Mouse (Mus musculus) Patski (cell line): ENCODE data around the gene Rnf182. TPM values are rescaled to one million over a fixed set of nuclear protein-coding genes. Genes with fewer than 3 reads are reported as not detected.

Source experiments
- ATAC-seq: fragments of 100-300 bp; one replicate; pipeline ENCODE4 v1.8.0; 2021
- CTCF ChIA-PET: fragments of 350-600 bp; sonication (Branson Sonifier 250); formaldehyde crosslinking; loops from one replicate; lab custom pipeline; 2022; ENCODE audit warnings: inconsistent platforms; lab: Charles Lee
- POLR2A ChIA-PET: fragments of 350-600 bp; sonication (Branson Sonifier 250); formaldehyde crosslinking; loops from one replicate; lab custom pipeline; 2022; ENCODE audit warnings: antibody characterized with exemption, inconsistent platforms; lab: Charles Lee
- DNase-seq: peaks from one replicate; pipeline ENCODE4 v3.0.0-alpha.2; 2011; ENCODE audit warnings: low read depth, low spot score
- H3K27me3 ChIP-seq: fragments of 371-371 bp; one replicate; pipeline ENCODE4 v1.5.1; 2021
- CTCF ChIP-seq: fragments of 100-300 bp; IDR thresholded peaks from one replicate; pipeline ENCODE4 v1.5.1; 2021
- in situ Hi-C: fragments of 300-500 bp; cut with MboI; formaldehyde crosslinking; loops from 3 replicates; pipeline ENCODE4 v1.11.1; 2018; ENCODE audit warnings: low pct_unique_long_range_greater_than_20kb, mixed read lengths
- polyA plus RNA-seq: library from polyadenylated mRNA; unstranded; gene quantifications from one replicate; pipeline ENCODE4 v1.2.3, GENCODE M21; 2021

The Rnf182 gene
- polyA plus RNA-seq, 1 experiment from 2014 or later: 2.3 TPM

DNA sequence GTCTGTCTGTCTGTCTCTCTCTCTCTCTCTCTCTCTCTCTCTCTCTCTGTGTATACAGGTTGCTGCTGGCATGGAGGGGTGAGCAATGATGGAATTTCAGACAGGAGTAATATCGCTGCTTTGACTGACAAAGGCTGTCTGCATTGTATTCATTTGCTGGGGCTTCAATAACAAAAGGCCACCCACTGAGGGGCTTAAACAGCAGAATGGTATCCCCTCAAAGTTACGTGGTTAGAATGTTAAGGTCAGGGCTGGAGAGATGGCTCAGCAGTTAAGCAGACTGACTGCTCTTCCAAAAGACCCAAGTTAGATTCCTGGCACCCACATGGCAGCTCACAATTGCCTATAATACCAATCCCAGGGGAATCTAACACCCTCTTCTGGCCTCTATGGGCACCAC is 30.2 kb upstream of the Rnf182 start:
- in situ Hi-C loops: no loop called here
- H3K27me3 ChIP-seq: no peaks in the 10 kb centered on the region
- DNase-seq: no peak
- POLR2A ChIA-PET: no interaction called here
- no peak for TF ChIP-seq CTCF
- ATAC-seq: no peak
- CTCF ChIA-PET: no interaction called here

DNA sequence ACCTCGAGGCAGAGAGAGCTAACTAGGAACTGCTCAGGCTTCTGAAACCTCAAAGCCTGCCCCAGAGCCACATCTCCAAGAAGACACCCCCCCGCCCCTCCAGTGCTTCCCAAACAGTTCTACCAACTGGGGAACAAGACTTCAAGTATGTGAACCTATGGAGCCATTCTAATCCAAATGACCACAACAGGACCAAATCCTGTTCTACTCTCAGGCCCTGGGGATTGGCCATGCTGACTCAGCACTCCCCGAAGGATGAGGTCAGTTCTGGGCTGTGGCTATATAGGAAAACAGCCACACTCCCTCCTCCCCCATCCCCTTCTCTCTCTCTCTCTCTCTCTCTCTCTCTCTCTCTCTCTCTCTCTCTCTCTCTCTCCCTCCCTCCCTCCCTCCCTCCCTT is 28.5 kb upstream of the Rnf182 start:
- CTCF ChIA-PET: no interaction called here
- POLR2A ChIA-PET: no interaction called here
- H3K27me3 ChIP-seq: no peaks in the 10 kb centered on the region
- DNase-seq (no peak), ATAC-seq (no peak)
- TF ChIP-seq CTCF: no peak
- in situ Hi-C loops: no loop called here

GRCm38 (mm10) chr13:43587844-43588840 is 27.4 kb upstream of the Rnf182 start:
- TF ChIP-seq CTCF: no peak
- in situ Hi-C loops: no loop called here
- no peak for ATAC-seq
- ChIA-PET CTCF (interaction anchor here (1.3 kb wide), 1 partner anchor 143 kb away, joined by 3 read pairs; no protein-coding TSS in a partner anchor), POLR2A (no interaction called here)
- no peak for DNase-seq
- no peaks in the 10 kb centered on the region for H3K27me3 ChIP-seq

DNA sequence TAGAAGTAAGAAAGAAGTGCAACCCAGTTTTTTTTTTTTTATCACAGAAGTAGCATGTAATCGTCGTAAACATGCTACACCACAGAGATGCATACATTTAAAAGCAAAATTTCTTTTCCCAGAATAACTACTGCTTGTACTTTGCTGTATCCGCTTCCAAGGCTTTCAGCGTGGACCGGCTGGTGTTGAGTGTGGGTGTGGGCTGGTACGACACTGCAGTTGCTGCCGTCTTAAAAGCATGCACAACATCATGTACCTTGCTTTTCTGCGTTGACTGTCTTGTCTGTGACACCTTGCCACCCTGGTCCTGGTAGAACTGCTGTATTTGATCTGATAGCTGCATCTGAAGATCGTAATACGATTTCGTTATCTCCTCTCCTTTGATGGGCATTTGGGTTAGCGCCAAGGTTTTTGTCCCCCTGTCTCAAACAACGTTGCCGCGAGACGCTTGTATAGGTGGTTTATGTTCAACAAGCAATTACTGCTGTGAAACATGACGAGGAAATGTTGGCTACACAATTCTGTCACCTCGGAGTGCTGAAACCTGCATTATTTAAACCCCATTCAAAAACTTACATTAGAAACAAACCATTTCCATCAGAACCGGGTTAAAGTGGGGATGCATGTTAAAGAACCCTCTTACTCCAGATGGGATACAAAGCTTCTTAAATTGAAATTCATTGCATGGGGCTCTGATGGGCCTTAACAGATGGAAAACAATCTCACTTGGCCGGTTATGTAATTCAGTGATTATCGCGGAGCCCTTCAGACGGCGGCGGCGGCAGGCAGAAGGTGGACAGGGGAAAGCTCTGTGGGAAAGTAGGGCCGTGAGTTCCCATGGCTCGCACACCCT is 23.5 kb upstream of the Rnf182 start:
- no peak for ATAC-seq
- ChIA-PET POLR2A (no interaction called here), CTCF (interaction anchor here (0.6 to 1.2 kb wide), 2 partner anchors 134 to 147 kb away, joined by 3 read pairs; no protein-coding TSS in a partner anchor)
- no peaks in the 10 kb centered on the region for H3K27me3 ChIP-seq
- in situ Hi-C loops: no loop called here
- no peak for TF ChIP-seq CTCF
- no peak for DNase-seq

DNA sequence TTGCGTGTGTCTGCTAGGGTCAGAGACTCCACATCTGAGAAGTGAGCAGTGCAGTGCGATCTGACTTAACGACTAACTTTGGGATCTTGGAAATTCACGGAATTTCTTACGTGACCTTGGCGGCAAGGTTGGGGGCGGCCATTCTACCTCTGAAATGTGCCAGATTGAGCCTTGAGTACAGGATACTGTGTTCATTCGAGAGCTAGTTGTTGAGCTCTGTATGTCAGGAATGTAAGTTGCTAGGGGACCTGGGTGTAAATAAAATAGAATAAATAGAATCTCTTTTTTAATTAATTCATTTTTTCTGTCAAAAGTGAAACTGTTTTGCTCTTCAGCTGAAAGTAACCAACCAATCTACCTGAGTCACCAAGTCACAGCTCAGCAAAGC is 22.8 kb upstream of the Rnf182 start:
- ChIA-PET CTCF (interaction anchor here (0.6 to 1.2 kb wide), 2 partner anchors 133 to 146 kb away, joined by 3 read pairs; no protein-coding TSS in a partner anchor), POLR2A (interaction anchor here (0.7 kb wide), 1 partner anchor 107 kb away, joined by 4 read pairs; no protein-coding TSS in a partner anchor)
- H3K27me3 ChIP-seq: no peaks in the 10 kb centered on the region
- in situ Hi-C loops: no loop called here
- no peak for TF ChIP-seq CTCF
- no peak for DNase-seq
- ATAC-seq: no peak

GRCm38 (mm10) chr13:43595896-43596295 is 19.6 kb upstream of the Rnf182 start:
- peak; percentile 93 for TF ChIP-seq CTCF
- ATAC-seq (no peak), DNase-seq (no peak)
- H3K27me3 ChIP-seq: no peaks in the 10 kb centered on the region
- POLR2A ChIA-PET: no interaction called here
- in situ Hi-C loops: loop anchor here (5.0 kb wide), 1 partner anchor 131 kb away; no protein-coding TSS in a partner anchor
- CTCF ChIA-PET: interaction anchor here (0.6 to 1.4 kb wide), 8 partner anchors 114 to 144 kb away, joined by 3 to 6 read pairs (median 3); no protein-coding TSS in a partner anchor

- ATAC-seq: no peak
- TF ChIP-seq CTCF: no peak
- ChIA-PET POLR2A (no interaction called here), CTCF (no interaction called here)
- DNase-seq: no peak
- in situ Hi-C loops: no loop called here
- no peaks in the 10 kb centered on the region for H3K27me3 ChIP-seq
These were observed 14.5 kb upstream of the Rnf182 start for GRCm38 (mm10) chr13:43600967-43601366.

DNA sequence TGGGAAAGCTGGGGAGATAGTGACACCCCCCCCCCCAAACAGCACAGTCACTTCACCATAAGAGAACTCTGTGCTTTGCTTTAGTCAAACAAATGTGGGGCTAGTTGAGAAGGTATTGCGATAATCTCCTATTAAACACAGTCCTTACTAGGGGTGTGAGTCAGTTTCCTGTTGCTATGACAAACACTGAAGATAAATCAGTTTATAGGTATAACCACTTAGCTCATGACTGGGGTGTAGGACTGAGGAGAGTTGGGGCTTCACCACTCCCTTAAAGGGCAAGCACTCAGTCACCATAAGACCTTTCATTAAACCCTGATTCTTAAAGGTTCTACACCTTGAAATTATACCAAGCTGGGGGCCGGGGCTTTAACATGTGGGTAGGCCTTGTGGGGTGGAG is 13.1 kb upstream of the Rnf182 start:
- POLR2A ChIA-PET: no interaction called here
- H3K27me3 ChIP-seq: no peaks in the 10 kb centered on the region
- in situ Hi-C loops: no loop called here
- TF ChIP-seq CTCF: no peak
- CTCF ChIA-PET: no interaction called here
- DNase-seq: no peak
- ATAC-seq: no peak

DNA sequence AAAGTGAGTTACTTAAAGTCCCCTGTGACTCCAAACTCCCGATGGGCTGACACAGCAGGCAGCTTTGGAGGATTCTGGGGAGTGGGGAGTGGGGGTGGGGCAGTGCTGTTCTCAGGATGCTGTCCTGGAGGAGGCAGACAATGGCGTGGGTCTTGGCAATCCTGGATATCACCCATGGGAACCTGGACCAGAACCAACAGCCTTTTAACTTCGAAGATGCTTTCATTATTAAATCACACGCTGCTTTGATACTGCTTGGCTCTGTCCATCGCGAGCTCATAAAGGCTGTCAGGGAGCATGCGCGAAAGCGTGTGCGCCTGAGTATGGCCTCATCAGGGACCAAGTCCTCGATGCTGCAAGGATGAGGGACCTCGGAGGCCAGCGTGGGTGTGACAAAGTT is 12.5 kb upstream of the Rnf182 start:
- TF ChIP-seq CTCF: no peak
- ATAC-seq (no peak), DNase-seq (no peak)
- in situ Hi-C loops: no loop called here
- CTCF ChIA-PET: interaction anchor here (1.0 kb wide), 1 partner anchor 68 kb away, joined by 3 read pairs; no protein-coding TSS in a partner anchor
- H3K27me3 ChIP-seq: no peaks in the 10 kb centered on the region
- POLR2A ChIA-PET: no interaction called here

GRCm38 (mm10) chr13:43608854-43609253 is 6.7 kb upstream of the Rnf182 start:
- DNase-seq: no peak
- H3K27me3 ChIP-seq: peaks cover 5% of the 10 kb centered on the region
- no peak for ATAC-seq
- in situ Hi-C loops: no loop called here
- ChIA-PET CTCF (no interaction called here), POLR2A (no interaction called here)
- no peak for TF ChIP-seq CTCF
